Mouse (Mus musculus): Measurements from ENCODE around the gene Hist1h2ai. TPM values are rescaled to one million over a fixed set of nuclear protein-coding genes. Genes with fewer than 3 reads are reported as not detected.
"Not testable (repeated sequence)": the region's sequence is repeated elsewhere in the genome, so short reads cannot be mapped to it uniquely, and the experiment has no call there.

The Hist1h2ai gene
- 10 to 100 TPM in 1 of 2 experiments, 1 to 10 TPM in 1; 8.2 to 48.5 TPM for total RNA-seq (2021)
- long read RNA-seq = 0 reads

- peak; percentile 84 to 96 for DNase-seq (ENCODE audit: low spot score in 2 of 2)
Observed at GRCm38 (mm10) chr13:21715864-21716539, at the start of gene Hist1h2ai, which contains the start of gene Hist1h2bl. Gene Hist1h2ai, plus strand, starts transcription at chr13:21716422. Gene Hist1h2bl, minus strand, starts transcription at chr13:21716143.

GRCm38 (mm10) chr13:21677305-21677704 is 38.9 kb upstream of the Hist1h2ai start, which contains the start of gene Olfr1360:
Gene Olfr1360, minus strand, starts transcription at chr13:21677405.
- no peak for DNase-seq (ENCODE audit: low spot score in 2 of 2)

DNA sequence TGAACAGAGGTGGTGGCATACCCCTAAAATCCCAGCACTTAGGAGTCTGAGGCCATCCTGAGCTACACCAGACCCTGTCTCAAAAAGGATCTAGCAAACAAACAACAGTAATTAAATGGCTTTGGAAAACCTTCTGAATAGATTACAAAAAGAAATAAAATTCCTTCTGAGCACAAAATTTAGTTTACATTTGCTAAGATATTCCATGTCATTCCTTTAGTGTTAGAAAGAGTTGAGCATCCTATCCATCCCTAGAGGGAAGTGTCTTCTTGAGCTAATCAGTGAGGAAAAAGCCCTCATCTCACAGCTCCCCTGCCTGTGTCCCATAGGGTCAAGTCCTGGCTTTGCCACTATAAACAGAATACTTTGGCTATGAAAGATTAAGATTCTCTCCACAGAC is 18.4 kb upstream of the Hist1h2ai start, which contains the start of gene Olfr1359:
Gene Olfr1359, plus strand, starts transcription at position 301 of the 400 bp plus-strand sequence.
- DNase-seq (ENCODE audit: low spot score in 2 of 2) = no peak

DNA sequence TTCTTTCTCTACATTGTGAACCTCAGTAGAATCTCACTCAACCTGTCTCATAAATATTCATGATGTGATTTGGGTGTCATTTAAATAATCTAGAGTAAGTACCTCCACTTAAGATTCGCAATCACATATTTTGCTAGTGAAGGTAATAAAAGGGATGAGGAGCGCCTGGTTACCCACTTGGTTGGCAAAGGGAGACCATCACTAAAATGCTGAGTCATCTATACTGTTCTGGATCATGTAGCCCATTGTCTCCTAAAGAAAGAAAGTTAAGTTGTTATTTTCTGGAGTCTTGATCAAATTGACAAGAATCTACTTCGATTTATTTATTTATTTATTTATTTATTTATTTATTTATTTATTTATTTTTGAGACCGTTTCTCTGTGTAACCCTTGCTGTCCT is 9.6 kb upstream of the Hist1h2ai start:
- no peak for DNase-seq (ENCODE audit: low spot score in 2 of 2)

- DNase-seq (ENCODE audit: low spot score in 2 of 2) = peak; percentile 84 to 94
Observed at GRCm38 (mm10) chr13:21710031-21710711, 6.1 kb upstream of the Hist1h2ai start.

DNA sequence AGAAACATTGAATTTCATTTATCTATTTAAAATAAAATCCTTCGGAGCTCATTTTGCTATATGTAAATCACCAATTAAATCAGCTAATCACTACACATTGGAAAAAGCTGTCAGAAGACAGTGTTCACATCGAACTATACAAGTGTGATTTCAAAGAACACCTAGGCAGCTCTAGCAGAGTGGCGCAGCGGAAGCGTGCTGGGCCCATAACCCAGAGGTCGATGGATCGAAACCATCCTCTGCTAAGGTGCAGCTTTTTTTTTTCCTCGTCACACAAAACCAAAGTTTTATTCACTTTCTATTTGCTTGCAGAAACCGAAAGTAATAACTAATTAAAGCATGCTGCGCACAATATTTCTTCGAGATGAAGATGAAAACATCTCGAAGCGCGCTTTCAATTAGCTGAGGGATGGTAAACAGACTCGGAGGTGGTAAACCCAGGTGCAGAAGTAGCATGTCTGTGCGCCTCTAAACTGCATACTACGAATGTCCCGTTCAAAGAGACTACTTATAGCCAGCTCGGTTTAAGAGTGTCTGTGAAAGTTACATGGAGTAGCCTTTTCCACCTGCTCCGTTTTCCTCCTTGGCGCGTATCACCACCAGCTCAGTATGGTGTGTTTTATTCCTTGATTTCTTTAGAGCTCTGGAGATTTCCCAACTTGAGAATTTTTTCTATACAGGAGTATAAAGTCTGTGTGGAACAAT is 5.2 kb upstream of the Hist1h2ai start:
- peak; percentile 67 to 90 for DNase-seq (ENCODE audit: low spot score in 2 of 2)

DNA sequence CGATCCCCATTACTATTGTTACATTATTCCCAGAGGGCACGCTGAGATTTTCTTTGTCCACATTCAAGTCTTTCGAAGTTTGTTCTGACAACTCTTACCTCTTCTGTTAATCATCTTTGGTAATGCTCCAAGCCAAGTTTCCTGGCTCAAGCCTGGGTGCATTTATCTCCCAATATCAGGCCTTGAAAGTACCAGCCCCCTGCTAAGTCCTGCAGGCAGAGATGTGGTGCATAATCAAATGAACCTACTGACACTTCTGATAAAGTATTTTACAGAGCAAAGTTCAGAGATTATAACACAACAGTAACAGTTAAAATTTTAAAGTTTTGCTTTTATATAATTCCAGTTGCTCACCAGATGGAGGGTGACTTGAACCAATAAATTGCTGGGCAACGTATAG is 4.5 kb upstream of the Hist1h2ai start:
- DNase-seq (ENCODE audit: low spot score in 2 of 2) = no peak

DNA sequence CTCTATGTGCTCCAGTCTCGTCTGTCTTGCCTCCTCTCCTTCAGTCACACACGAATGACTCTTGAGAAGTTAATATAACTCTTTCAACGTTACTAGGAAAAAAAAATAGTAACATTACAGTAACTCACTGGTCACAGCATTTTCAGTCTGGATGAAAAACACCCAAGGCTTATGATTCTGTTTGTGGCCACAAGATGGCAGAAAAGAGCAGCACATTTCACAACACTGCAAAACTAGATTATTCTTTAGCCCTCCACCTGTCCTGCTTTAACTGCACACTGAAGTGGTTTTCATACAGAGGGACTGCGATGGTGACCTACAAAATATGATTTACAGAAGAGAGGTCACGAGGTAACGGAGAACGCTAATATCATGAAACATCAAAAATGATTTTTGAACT is 1.5 kb upstream of the Hist1h2ai start:
- peak; percentile 34 to 86 for DNase-seq (ENCODE audit: low spot score in 2 of 2)

GRCm38 (mm10) chr13:21715131-21715863 is 925 bp upstream of the Hist1h2ai start:
- peak; percentile 6 to 39 for DNase-seq (ENCODE audit: low spot score in 2 of 2)

- peak in 1 of 2 experiments; percentile 22 for DNase-seq (ENCODE audit: low spot score in 2 of 2)
Observed at GRCm38 (mm10) chr13:21716540-21717391, 544 bp downstream of the Hist1h2ai start.

DNA sequence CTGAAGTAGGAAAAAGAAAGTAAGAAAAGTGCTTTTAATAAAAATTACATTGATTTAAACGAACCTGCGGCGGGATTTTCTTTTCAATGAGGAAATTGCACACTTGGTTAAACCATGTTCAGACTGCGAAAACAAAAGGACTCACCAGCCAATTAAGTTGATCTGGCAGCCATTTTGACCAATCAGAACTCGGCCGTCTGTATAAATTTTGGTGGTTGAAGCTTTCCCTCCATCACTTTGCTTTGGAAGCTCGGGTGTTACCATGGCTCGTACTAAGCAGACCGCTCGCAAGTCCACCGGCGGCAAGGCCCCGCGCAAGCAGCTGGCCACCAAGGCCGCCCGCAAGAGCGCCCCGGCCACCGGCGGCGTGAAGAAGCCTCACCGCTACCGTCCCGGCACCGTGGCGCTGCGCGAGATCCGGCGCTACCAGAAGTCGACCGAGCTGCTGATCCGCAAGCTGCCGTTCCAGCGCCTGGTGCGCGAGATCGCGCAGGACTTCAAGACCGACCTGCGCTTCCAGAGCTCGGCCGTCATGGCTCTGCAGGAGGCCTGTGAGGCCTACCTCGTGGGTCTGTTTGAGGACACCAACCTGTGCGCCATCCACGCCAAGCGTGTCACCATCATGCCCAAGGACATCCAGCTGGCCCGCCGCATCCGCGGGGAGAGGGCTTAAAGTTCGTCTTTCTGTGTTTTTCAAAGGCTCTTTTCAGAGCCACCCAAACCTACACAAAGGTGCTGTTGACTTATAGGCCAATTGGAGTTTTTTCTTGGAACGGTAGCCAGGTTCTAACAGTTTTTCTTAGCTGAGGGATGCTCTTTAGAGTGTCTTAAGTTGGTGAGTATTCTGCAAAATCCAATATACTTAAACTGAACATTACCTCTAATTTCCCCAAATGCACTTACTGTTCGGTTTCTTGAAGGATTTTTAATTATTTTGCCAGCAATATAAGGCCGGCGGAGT is 1.5 kb downstream of the Hist1h2ai start, which contains the start of gene Hist1h3h:
Gene Hist1h3h, plus strand, starts transcription at position 263 of the 961 bp plus-strand sequence.
- DNase-seq (ENCODE audit: low spot score in 2 of 2) = peak; percentile 84 to 94

- no peak for DNase-seq (ENCODE audit: low spot score in 2 of 2)
Observed at GRCm38 (mm10) chr13:21718381-21719080, 2.3 kb downstream of the Hist1h2ai start.

- DNase-seq (ENCODE audit: low spot score in 2 of 2) = not testable (repeated sequence)
Observed at GRCm38 (mm10) chr13:21721107-21721756, 5.0 kb downstream of the Hist1h2ai start.

DNA sequence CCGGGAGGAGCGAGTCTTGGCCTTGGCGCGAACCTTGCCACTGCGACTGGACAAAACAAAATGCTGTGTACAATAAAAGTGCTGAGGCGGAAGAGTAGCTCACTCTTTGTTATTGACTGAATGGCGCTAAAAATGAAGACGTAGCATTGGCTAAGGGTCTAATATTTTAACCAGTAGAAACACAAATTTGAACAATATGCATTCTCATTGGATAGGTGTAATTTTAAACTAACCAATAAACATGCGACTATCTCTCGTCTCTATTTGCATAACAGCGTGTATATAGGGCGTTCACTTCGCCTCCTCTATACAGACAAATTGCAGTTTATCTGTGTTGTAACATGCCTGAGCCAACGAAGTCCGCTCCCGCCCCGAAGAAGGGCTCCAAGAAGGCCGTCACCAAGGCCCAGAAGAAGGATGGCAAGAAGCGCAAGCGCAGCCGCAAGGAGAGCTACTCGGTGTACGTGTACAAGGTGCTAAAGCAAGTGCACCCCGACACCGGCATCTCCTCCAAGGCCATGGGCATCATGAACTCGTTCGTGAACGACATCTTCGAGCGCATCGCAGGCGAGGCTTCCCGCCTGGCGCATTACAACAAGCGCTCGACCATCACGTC is 5.6 kb downstream of the Hist1h2ai start, which contains the start of gene Hist1h2bm:
Gene Hist1h2bm, plus strand, starts transcription at position 288 of the 616 bp plus-strand sequence.
- peak; percentile 48 to 85 for DNase-seq (ENCODE audit: low spot score in 2 of 2)

DNA sequence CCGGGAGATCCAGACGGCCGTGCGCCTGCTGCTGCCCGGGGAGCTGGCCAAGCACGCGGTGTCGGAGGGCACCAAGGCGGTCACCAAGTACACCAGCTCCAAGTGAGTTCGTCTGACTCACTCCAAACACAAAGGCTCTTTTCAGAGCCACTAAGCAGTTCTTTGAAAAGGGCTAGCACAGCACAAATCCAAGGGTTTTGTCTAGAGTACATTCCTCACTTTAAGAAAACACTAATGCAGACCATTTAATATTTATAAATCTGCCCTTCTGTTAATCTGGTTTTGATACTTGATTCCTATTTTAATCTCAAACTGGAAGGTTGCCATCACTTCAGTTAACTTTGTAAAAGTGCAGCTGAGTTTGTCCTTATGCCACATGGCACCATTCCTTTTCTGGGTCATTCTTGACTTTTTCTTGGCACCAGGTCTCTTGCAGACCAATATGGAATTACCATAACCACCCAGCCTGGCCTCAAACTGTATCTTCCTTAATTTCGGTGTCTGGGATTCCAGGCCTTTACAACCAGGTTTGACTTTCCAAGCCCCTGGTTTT is 6.2 kb downstream of the Hist1h2ai start:
- no peak for DNase-seq (ENCODE audit: low spot score in 2 of 2)

DNA sequence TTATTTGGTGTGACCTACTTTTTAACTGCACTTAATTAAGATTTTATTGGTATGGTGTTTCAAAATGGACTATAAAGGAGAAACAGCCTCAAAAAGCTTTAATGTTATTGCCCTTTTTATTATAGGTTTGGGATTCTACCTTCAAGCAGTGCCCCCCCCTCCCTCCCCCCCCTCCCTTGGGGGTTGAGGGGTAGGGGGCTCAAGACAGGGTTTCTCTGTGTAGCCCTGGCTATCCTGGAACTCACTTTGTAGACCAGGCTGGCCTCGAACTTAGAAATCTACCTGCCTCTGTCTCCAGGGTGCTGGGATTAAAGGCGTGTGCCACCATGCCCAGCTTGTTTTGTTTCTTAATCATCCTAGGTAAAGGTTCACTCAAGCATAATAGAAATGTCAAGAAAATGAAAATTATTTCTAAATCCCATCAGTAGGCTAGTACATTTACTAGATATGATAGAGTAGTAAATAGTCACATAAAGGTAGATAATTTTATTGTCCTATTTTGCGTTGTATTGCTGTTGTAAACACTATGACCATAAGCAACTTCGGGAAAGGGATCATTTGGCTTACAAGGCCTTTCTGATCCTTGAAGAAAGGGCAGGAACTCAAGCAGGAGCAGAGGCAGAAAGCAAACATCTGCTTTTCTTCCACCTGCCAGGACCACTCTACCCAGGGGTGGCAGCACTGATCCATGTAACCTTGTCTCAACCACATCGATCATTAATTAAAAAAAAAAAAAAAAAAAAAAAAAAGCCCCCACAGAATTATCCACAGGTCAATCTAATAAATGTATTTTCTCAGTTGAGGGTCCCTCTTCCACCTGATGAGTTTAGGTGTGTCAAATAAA is 7.0 kb downstream of the Hist1h2ai start:
- DNase-seq (ENCODE audit: low spot score in 2 of 2) = no peak

All from layer of hippocampus, adult 18-20 months (tissue).